Mouse (Mus musculus): ENCODE data around the gene Esrra. TPM values are rescaled to one million over a fixed set of nuclear protein-coding genes. Genes with fewer than 3 reads are reported as not detected.

The Esrra gene
- polyA plus RNA-seq, 1 experiment from 2014 or later: 23.0 TPM

DNA sequence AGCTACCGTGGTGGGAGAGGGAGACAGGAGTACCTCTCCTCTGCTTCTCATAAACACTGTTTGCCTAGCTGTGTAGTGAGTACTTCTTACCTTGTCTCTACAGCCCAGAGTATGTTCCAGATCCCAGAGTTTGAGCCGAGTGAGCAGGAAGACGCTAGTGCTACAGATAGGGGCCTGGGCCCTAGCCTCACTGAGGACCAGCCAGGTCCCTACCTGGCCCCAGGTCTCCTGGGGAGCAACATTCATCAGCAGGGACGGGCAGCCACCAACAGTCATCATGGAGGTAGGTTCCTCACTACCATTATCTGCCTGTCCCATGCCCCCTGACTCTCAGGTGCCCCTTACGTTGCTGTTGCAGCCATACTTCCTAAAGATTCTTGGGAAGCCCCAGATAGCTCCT, 21.2 kb upstream of the Esrra start:
- Histone ChIP-seq H3K9me3 (replicated peaks; ENCODE audit: low read length) (no peaks in the 10 kb centered on the region), H3K4me2 (ENCODE audit: low read length) (peak overlapping the region; percentile 99), H3K36me3 (ENCODE audit: insufficient read depth, low read length) (peaks cover 6% of the 10 kb centered on the region; the same call in 1 of the 2 replicates), H3K4me1 (replicated peaks; ENCODE audit: insufficient read depth, low read length) (peaks cover 19% of the 10 kb centered on the region), H3K4me3 (replicated peaks; ENCODE audit: low read depth, low read length) (peak overlapping the region; percentile 87), H3K27ac (peak overlapping the region; percentile 94), H3K9ac (ENCODE audit: low read depth, low read length) (peak overlapping the region; percentile 87), H3K27me3 (ENCODE audit: insufficient read depth, low read length) (no peaks in the 10 kb centered on the region)
- 24% methylated on average over 5 of the region's 5 CpGs for WGBS
- no peak for ATAC-seq (replicated peaks; ENCODE audit: low FRiP score, low read depth)
- no peak for DNase-seq (ENCODE audit: low spot score)
- TF ChIP-seq CTCF (IDR thresholded peaks at IDR 0.05; ENCODE audit: low read depth): no peak

DNA sequence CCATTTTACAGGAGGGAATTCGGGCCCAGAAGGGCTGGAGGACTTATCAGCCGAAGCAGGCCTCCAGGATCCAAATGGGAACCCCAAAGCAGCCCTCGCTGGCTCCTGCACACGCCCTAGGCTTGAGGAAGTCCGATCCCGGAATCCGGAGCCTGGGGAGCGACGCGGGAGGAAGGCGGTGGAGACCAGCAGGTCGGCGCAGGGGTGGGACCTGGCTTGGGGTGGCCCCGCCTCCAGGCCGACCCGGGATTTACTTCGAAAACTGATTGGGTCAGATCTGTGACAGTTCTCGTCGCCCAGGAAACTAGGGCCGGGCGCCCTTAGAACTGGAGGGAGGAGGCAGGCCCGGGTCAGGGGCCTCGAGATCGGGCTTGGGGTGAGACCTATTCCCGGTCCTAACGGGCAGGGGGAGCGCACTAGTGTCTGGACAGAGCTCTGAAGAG, 20.7 kb upstream of the Esrra start, which contains the start of gene Gpr137:
TSS of gene Gpr137 (minus strand) at position 232 of the 443 bp plus-strand sequence.
- no peak for TF ChIP-seq CTCF (IDR thresholded peaks at IDR 0.05; ENCODE audit: low read depth)
- peak; percentile 89 for ATAC-seq (replicated peaks; ENCODE audit: low FRiP score, low read depth)
- peak within 1 kb of the TSS; percentile 87 for H3K9ac ChIP-seq (ENCODE audit: low read depth, low read length)

DNA sequence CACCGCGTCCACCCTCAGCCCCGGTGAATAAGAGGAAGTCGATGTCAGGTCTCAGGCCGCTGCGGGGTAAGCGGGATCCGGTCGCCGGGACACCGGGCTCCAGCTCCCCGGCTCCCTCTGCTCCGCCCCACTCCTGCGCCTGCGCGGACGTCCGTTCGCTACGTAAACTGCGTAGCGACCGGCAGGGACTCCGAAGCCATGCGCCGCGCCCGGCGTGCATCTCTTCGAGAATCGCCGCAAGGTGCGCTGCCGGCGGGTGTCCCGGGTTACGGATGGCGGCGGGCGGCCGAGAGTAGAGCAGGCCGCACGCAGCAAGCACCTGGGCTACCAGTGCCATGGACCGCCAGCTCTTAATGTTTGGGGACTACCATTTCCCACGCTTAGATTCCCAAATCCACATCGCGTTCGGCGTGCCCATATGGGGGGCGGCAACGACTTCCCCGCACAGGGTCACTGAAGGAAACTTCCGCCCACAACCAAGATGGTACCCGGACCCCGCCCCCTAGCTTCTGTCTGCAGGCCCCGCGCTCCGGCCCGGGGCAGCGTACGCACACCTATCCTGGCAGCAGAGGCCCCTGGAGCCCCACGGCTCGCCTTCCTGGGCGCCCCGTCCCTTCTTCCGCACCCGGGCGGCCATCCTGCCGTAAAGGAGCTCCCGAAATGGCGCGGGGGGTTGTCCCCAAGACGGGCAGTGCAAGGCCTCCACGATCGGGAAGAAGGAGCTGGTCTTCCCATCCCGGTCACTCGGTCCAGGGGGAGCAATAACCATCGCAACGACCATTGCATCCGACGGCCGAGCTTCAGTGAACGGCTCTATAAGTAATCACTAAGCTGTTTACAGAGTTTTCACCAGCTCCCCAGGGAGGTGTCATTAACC, 20.0 kb upstream of the Esrra start, which contains the start of gene Bad:
TSS of gene Bad (plus strand) at position 490 of the 877 bp plus-strand sequence.
- H3K9ac ChIP-seq (ENCODE audit: low read depth, low read length): peak within 1 kb of the TSS; percentile 87
- no peaks in the 10 kb centered on the region for H3K9me3 ChIP-seq (replicated peaks; ENCODE audit: low read length)
- H3K27me3 ChIP-seq (ENCODE audit: insufficient read depth, low read length): no peaks in the 10 kb centered on the region
- H3K27ac ChIP-seq: peak within 1 kb of the TSS; percentile 94
- DNase-seq (ENCODE audit: low spot score) (peak; percentile 95), ATAC-seq (replicated peaks; ENCODE audit: low FRiP score, low read depth) (peak; percentile 73)
- peaks cover 19% of the 10 kb centered on the region for H3K4me1 ChIP-seq (replicated peaks; ENCODE audit: insufficient read depth, low read length)
- TF ChIP-seq CTCF (IDR thresholded peaks at IDR 0.05; ENCODE audit: low read depth): peak; percentile 43
- peak within 1 kb of the TSS; percentile 99 for H3K4me2 ChIP-seq (ENCODE audit: low read length)
- peak within 1 kb of the TSS; percentile 87 for H3K4me3 ChIP-seq (replicated peaks; ENCODE audit: low read depth, low read length)
- WGBS: under 1% methylated on average over 83 of the region's 83 CpGs
- peaks cover 6% of the 10 kb centered on the region; the same call in 1 of the 2 replicates for H3K36me3 ChIP-seq (ENCODE audit: insufficient read depth, low read length)

More for the DNA sequence above, 20.7 kb upstream of the Esrra start, which contains the start of gene Gpr137:
- 0% methylated on average over 27 of the region's 27 CpGs for WGBS
- H3K27me3 ChIP-seq (ENCODE audit: insufficient read depth, low read length): no peaks in the 10 kb centered on the region
- H3K4me3 ChIP-seq (replicated peaks; ENCODE audit: low read depth, low read length): peak within 1 kb of the TSS; percentile 87
- H3K4me1 ChIP-seq (replicated peaks; ENCODE audit: insufficient read depth, low read length): peaks cover 19% of the 10 kb centered on the region
- H3K27ac ChIP-seq: peak within 1 kb of the TSS; percentile 94
- peaks cover 6% of the 10 kb centered on the region; the same call in 1 of the 2 replicates for H3K36me3 ChIP-seq (ENCODE audit: insufficient read depth, low read length)
- peak within 1 kb of the TSS; percentile 99 for H3K4me2 ChIP-seq (ENCODE audit: low read length)
- H3K9me3 ChIP-seq (replicated peaks; ENCODE audit: low read length): no peaks in the 10 kb centered on the region
- DNase-seq (ENCODE audit: low spot score): peak; percentile 97

DNA sequence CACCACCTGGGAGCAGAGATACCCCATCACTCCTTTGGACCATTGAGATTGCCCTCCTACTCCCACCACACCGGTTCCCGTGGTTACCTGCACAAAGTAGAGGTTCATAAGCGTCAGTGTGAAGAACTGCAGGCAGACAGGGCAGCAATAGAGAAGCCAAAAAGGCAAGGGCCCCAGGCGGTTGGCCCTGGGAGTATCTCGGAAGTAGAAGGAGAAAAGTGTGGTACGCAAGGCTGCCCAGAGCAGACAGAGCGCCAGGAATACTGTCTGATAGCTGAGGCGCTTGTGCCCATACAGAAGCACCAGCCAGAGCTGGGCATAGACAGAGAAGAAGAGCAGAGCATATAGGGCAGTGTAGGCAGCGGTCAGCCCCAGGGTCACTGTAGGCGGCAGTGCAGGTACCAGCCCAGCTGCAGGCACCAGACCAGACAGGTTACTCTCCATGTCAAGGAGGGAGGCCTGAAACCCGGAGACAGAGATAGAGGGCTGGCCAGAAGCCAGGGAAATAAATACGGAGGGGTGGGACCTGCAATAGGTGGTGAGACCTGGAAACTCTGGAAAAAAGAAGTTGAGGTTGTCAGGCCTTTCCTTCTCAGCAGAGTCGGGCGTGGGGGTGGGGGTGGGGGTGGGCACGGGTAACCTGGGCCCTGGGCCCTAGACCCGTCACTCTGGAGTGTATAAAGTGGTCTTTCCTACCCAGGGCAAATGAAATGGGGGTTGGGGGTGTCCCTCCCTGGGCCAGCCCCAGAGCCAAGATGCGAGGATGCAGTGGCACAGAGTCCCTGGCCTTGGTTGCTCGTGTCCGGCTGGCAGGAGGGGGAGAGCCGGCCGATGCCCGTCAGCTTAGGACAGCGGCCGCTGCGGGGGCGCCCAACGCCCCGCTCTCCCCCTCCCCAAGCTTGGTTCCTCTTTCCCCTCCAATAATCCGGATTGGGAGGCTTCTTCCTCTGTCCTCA, 19.1 kb upstream of the Esrra start:
- H3K4me2 ChIP-seq (ENCODE audit: low read length): peak overlapping the region; percentile 99
- TF ChIP-seq CTCF (IDR thresholded peaks at IDR 0.05; ENCODE audit: low read depth): no peak
- peak overlapping the region; percentile 87 for H3K4me3 ChIP-seq (replicated peaks; ENCODE audit: low read depth, low read length)
- WGBS: 23% methylated on average over 23 of the region's 29 CpGs
- peaks cover 19% of the 10 kb centered on the region for H3K4me1 ChIP-seq (replicated peaks; ENCODE audit: insufficient read depth, low read length)
- no peaks in the 10 kb centered on the region for H3K9me3 ChIP-seq (replicated peaks; ENCODE audit: low read length)
- no peaks in the 10 kb centered on the region for H3K36me3 ChIP-seq (ENCODE audit: insufficient read depth, low read length)
- peak overlapping the region; percentile 87 for H3K9ac ChIP-seq (ENCODE audit: low read depth, low read length)
- DNase-seq (ENCODE audit: low spot score): no peak
- peak overlapping the region; percentile 94 for H3K27ac ChIP-seq
- H3K27me3 ChIP-seq (ENCODE audit: insufficient read depth, low read length): no peaks in the 10 kb centered on the region
- ATAC-seq (replicated peaks; ENCODE audit: low FRiP score, low read depth): no peak

DNA sequence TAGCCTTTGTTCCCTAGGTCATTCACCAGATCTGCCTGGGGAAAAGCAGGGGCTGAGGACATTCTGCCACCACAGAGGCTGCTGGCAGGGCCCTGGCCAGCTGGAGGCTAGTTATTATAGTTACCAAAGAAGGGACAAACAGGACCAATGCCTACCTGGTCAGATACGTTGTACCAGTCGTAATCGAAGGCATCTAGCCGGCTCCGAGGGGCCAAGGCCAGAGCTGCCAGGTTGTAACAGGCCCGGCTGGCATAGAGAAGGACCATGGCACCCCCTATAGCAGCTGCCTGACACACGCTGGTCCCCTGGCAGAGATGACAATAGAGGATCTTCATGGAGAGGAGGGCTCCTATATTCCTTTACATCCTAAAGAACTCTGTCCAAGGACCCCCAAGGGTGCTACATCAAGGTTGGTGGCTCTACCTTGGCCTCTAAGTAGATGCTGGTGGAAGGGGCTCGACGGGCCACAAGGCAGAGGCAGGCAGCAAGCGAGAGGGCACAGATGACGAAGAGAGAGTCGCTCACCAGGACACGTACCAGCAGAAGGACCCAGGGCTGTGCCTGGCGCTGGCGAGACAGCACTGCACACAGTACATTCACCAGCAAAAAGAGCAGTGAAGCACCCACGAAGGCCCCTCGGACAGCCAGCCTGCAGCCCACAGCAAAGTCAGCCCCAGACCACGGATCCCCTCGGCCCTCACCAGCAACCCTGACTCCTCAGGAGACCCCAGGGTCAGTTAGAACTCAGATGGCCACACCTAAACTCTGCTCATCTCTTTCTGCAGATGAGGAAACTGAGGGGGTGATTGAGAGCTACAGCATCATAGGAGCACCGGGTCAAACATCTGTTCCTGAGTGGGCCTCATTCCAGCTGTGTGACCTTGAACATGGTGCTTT, 17.7 kb upstream of the Esrra start:
- DNase-seq (ENCODE audit: low spot score): no peak
- Histone ChIP-seq H3K4me1 (replicated peaks; ENCODE audit: insufficient read depth, low read length) (peaks cover 19% of the 10 kb centered on the region), H3K4me3 (replicated peaks; ENCODE audit: low read depth, low read length) (no peak overlapping the region), H3K9me3 (replicated peaks; ENCODE audit: low read length) (no peaks in the 10 kb centered on the region), H3K27ac (no peak overlapping the region), H3K4me2 (ENCODE audit: low read length) (no peak overlapping the region), H3K36me3 (ENCODE audit: insufficient read depth, low read length) (no peaks in the 10 kb centered on the region), H3K9ac (ENCODE audit: low read depth, low read length) (no peak overlapping the region), H3K27me3 (ENCODE audit: insufficient read depth, low read length) (peaks cover 8% of the 10 kb centered on the region; the same call in 1 of the 2 replicates)
- no peak for ATAC-seq (replicated peaks; ENCODE audit: low FRiP score, low read depth)
- no peak for TF ChIP-seq CTCF (IDR thresholded peaks at IDR 0.05; ENCODE audit: low read depth)
- 90% methylated on average over 20 of the region's 20 CpGs for WGBS

All from kidney, postnatal 0 days (tissue).